Mouse (Mus musculus) embryonic fibroblast, embryonic 13.5 days (primary cell): ENCODE results near the gene Ssbp2. TPM values are rescaled to one million over a fixed set of nuclear protein-coding genes. Genes with fewer than 3 reads are reported as not detected.

Source experiments
- H3K27ac ChIP-seq: 2 replicates; pipeline ENCODE4 v1.5.1; 2012; ENCODE audit warnings: low read length, control low read depth, inconsistent platforms; ENCODE audit not compliant: insufficient read depth
- H3K4me1 ChIP-seq: 2 replicates; pipeline ENCODE4 v1.6.1; 2011; ENCODE audit warnings: low read length; ENCODE audit not compliant: control insufficient read depth, insufficient read depth
- H3K4me3 ChIP-seq: 2 replicates; pipeline ENCODE4 v1.5.1; 2011; ENCODE audit warnings: mild to moderate bottlenecking, control low read depth, low read length; ENCODE audit not compliant: insufficient read depth
- CTCF ChIP-seq: IDR thresholded peaks from 2 replicates; pipeline ENCODE4 v1.5.1; 2011; ENCODE audit warnings: mild to moderate bottlenecking, control low read depth, low read length, moderate library complexity, borderline replicate concordance; ENCODE audit not compliant: insufficient read depth
- POLR2A ChIP-seq: IDR thresholded peaks from 2 replicates; pipeline ENCODE4 v1.6.1; 2011; ENCODE audit warnings: low read depth, mild to moderate bottlenecking, control low read depth, low read length, moderate library complexity
- polyA plus RNA-seq: library from polyadenylated mRNA; stranded (reverse); fragments of >200 nt; gene quantifications from 2 replicates; pipeline ENCODE4 v1.2.4, GENCODE M21; 2011; ENCODE audit warnings: low read depth; ENCODE audit not compliant: missing spikeins, insufficient read length

Gene Ssbp2
- polyA plus RNA-seq, 1 experiment: 57.2 TPM

DNA sequence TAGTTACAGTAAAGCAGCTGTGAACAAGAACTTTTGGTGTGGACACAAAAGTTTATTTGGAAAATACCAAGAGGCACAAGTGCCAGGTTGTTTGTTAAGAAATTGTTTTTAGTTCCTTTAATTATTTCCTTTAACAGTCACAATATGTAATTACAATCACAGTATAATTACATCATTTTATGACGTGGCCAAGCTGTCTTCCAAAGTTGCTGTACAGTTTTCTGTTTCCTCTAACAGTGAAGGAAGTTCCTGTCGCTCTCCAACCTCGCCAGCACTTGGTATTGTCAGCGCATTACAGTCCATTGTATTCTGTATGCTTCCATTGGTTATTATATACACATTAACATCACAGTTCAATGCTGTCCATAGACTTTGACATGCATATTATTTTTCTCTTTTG is 54.9 kb downstream of the Ssbp2 start:
- no peak overlapping the region for H3K4me3 ChIP-seq
- no peak overlapping the region for H3K27ac ChIP-seq
- TF ChIP-seq POLR2A (no peak), CTCF (no peak)
- H3K4me1 ChIP-seq: no peaks in the 10 kb centered on the region

DNA sequence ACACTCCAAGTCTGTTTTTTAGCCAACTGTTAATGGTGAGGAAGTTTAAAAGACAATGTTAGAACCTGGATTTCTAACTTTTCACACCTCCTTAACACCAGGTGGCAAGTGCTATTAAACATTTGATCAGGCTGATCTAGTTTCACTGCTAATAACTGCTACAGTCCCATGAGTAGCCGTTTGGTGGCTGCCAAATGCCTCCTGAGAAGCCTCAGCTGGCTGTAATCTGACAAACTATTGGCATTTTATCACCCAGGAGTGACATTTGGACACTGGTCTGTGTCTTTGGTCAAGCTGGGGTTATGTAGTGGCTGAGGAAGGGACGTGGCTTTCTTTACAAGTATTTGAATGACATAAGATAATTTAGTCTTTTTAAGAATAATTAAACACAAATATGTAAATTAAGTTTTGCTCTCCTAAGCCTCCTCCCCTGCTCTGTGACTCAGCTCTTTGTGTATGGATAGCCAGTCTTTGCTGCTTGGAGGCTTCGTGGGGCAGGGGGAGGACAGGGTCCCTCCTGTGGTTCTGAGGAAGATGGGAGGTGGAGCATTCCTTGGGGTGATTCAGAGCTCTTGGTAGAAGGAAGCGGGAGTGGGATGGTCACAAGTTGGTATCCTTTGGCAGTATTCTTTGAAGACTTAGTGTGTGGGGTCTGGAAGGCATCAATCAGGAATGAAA is 60.1 kb downstream of the Ssbp2 start:
- H3K27ac ChIP-seq: no peak overlapping the region
- TF ChIP-seq CTCF: no peak
- no peak for TF ChIP-seq POLR2A
- peaks cover 4% of the 10 kb centered on the region; the same call in 1 of the 2 replicates for H3K4me1 ChIP-seq
- H3K4me3 ChIP-seq: no peak overlapping the region

DNA sequence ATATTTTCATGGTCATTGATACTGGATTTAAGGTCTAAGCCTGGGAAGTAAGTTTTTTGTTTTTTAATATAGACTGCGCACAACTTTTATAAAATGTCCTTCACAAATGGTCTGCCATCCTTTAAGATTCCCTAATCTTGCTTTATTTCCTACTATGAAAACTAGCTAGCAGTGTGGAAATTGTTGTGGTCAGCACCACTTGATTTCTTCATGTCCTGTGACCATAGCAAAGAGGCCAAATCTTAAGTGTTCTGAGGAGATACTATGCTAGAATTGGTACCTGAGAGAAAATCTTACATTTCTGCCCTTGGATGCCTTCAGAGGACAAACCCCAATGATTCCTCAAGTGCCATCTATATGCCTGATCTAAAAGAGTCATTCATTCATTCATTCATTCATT is 60.9 kb downstream of the Ssbp2 start:
- Histone ChIP-seq H3K4me3 (no peak overlapping the region), H3K27ac (no peak overlapping the region), H3K4me1 (peaks cover 4% of the 10 kb centered on the region; the same call in 1 of the 2 replicates)
- TF ChIP-seq POLR2A (no peak), CTCF (no peak)

DNA sequence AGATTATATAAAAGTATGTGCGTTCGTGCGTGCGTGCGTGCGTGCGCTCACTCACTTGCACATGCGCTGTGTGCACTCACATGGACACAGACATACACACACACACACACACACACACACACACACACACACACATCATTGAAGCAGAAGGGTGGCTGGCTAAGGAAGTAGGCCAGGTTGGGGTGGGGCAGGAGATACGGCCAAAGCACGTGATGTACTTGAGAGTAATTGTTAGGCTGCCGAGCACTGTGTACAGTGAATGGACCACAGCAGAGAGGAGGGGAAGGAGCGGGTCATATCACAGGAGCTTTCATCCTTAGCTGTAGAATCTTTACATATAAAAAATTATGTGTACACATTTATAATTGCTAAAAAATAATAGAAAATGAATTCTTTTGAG is 66.0 kb downstream of the Ssbp2 start:
- no peak overlapping the region for H3K27ac ChIP-seq
- H3K4me3 ChIP-seq: no peak overlapping the region
- no peaks in the 10 kb centered on the region for H3K4me1 ChIP-seq
- no peak for TF ChIP-seq CTCF
- TF ChIP-seq POLR2A: no peak

DNA sequence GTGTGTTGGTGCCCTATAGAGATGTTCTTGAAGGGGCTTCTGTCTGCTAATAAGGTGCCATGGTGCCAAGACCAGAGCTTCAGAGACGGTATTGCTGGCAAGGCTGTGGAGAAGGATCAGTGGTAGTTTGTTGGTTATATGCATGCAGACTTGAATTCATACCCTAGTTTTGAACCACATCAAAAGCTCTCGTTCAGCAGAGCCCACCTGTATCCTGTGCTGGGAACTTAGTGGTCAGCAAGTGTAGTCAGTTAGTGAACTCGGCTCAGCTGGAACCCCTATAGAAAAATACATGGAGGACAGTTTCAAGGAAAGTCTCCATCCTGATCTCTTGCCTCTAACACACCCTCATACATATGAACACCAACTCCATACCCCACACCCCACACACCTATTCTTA is 69.7 kb downstream of the Ssbp2 start:
- no peak overlapping the region for H3K4me3 ChIP-seq
- TF ChIP-seq CTCF (no peak), POLR2A (no peak)
- no peaks in the 10 kb centered on the region for H3K4me1 ChIP-seq
- H3K27ac ChIP-seq: no peak overlapping the region

DNA sequence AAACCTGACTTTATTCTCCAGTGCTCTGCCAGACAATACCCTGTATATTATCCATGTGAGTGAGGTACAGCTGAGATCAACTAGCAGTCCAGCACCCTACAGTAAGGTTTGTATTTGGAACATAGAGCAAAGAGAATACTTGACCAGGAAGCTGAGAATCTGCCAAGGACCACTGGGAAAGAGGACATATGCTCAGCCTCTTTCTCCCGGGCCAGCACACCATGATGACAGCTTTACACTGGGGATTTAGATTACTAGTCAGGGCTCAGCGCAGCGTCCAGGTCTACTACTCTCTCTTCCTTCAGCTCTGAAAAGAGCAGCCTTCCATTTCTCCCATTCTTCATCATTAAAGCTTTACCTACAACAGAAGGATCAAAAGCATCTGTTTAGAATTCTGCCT is 76.6 kb downstream of the Ssbp2 start:
- TF ChIP-seq CTCF: no peak
- TF ChIP-seq POLR2A: no peak
- Histone ChIP-seq H3K4me3 (no peak overlapping the region), H3K4me1 (no peaks in the 10 kb centered on the region), H3K27ac (no peak overlapping the region)

DNA sequence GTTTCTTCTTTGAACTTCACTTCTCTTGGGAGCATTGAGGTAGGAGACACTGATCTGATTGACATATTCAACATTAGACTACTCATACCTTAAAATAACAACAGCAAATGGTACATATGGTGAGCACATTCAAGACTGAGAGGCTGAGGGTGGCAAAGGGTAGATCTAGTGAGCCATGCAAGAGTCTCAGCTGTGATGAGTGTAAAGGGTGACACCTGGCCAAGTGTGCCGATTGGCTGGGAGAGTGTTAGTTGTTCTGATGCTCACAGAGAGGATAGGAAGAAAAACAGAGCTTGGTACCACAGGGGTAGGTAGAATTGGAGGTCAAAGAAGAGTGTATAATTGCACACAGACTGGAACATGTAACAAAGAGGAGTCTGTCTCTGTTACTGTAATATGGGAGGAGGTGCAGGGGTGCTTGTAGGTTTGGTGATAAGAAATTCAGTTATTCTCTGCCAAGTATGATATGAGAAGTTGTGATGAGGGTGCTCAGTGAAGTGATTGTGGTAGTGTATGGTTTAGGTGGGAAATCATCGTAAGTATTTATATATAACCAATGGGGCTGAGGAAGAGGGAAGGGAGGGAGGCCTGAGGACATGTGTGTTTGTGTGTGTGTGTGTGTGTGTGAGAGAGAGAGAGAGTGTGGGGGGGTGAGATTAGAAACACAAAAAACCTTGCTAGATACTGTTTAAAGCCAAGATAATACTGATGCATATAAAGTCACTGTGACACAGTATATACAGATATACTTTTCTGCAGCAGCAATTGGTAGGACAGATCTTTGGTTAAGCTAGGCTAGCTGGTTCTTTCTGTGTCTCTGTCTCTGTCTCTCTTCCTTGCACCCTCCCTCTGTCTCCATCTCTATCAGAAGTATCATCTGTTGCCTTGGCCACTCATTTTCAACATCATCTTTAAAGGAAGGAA is 80.3 kb downstream of the Ssbp2 start:
- Histone ChIP-seq H3K4me1 (no peaks in the 10 kb centered on the region), H3K4me3 (no peak overlapping the region), H3K27ac (no peak overlapping the region)
- TF ChIP-seq CTCF: no peak
- TF ChIP-seq POLR2A: no peak

DNA sequence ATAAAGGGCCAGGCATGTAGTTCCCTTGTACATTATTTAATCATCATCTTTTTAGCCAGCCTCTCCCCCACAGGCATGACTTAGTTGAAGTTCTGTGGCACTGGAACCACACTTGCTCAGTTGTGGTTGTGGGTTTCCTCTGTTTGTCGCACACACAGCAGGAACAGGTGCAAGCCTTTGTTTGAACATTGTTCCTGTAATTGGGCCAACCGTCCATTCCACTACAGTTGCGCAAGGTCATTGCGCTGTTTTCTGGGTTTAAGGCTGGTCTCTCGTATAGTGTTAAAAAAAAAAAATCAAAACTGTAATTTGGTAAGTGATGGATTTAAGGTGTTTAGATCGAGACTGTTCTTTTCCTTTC is 81.0 kb downstream of the Ssbp2 start:
- H3K27ac ChIP-seq: no peak overlapping the region
- H3K4me1 ChIP-seq: no peaks in the 10 kb centered on the region
- H3K4me3 ChIP-seq: no peak overlapping the region
- no peak for TF ChIP-seq POLR2A
- TF ChIP-seq CTCF: no peak

DNA sequence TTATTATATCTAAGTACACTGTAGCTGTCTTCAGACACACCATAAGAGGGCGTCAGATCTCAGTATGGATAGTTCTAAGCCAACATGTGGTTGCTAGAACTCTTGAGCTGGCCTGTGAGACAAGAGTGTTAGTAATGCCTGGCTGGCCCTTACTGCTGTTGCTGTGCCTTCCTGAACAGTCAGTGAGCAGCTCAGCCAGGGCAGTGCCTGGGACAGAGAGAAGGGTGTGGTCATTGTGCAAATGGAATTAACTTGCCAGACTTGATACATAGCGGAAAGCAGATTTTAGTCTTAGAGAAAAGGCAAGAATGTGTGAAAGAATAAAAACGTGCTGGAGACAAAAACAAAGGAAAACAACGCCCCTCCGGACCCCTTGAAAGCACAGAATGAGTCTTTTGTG is 83.5 kb downstream of the Ssbp2 start:
- TF ChIP-seq CTCF (no peak), POLR2A (no peak)
- no peak overlapping the region for H3K4me3 ChIP-seq
- no peak overlapping the region for H3K27ac ChIP-seq
- no peaks in the 10 kb centered on the region for H3K4me1 ChIP-seq

DNA sequence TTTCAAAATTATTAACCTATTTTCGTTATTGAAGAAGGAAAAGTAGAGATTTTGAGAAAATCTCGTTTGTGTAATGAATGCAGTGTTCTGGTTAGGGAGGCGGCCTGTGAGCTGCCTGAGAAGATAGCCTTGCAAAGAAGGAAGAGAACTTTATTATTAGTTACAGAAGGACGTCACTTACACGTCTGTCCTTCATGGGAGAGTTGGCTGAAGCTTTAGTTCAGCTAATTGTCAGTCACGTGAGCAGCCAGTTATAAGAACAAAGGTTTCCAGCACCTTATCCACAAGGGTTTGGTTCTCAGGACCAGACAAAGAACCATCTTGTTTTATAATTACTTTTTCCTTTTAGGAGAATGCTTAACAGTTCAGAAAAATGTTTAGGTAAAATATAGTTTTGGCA is 104.0 kb downstream of the Ssbp2 start:
- H3K27ac ChIP-seq: no peak overlapping the region
- TF ChIP-seq POLR2A: no peak
- TF ChIP-seq CTCF: no peak
- no peaks in the 10 kb centered on the region for H3K4me1 ChIP-seq
- no peak overlapping the region for H3K4me3 ChIP-seq
